ENCODE assay signal across 22 mouse cellular contexts in genomic region chr5:133576595-133576994, GRCm38 (mm10).
DNase-seq lines count a peak whose midpoint lies in the region; ATAC-seq and TF ChIP-seq lines count a peak whose summit lies in the region.
"Had no signal": no experiment of that assay in that cellular context is flagged by ENCODE, and none has a peak within 500 bp of the region (broad histone marks: within the 10 kb centered on the region; RNA-seq: fewer than 3 reads in every experiment).

No protein-coding gene starts in this region.

- H3K4me2 ChIP-seq in kidney, embryonic 14.5 days (replicated peaks; ENCODE audit: low read depth, low read length): no peak overlapping the region
- no peak overlapping the region for H3K4me2 ChIP-seq in intestine, embryonic 16.5 days (ENCODE audit: low read depth, low read length)
- H3K4me2 ChIP-seq: embryonic facial prominence, embryonic 13.5 days; forebrain, embryonic 13.5 days; heart, embryonic 12.5 days; hindbrain, embryonic 14.5 days had no signal

- no peaks in the 10 kb centered on the region for H3K36me3 ChIP-seq in kidney, embryonic 14.5 days (ENCODE audit: control insufficient read depth, insufficient read depth, low read length)
- H3K36me3 ChIP-seq in intestine, embryonic 16.5 days (ENCODE audit: control insufficient read depth, insufficient read depth, low read length): no peaks in the 10 kb centered on the region
- H3K36me3 ChIP-seq: embryonic facial prominence, embryonic 13.5 days; heart, embryonic 12.5 days; hindbrain, embryonic 10.5 days had no signal

- H3K9me3 ChIP-seq in kidney, embryonic 14.5 days (ENCODE audit: control insufficient read depth, low read length): no peaks in the 10 kb centered on the region
- 0 out of 2 replicates have a peak, but pooled peaks cover 4% of the 10 kb centered on the region for H3K9me3 ChIP-seq in intestine, embryonic 16.5 days (ENCODE audit: control insufficient read depth, low read length)
- H3K9me3 ChIP-seq: embryonic facial prominence, embryonic 13.5 days; heart, embryonic 12.5 days; hindbrain, embryonic 10.5 days had no signal

- ATAC-seq in kidney, embryonic 14.5 days (ENCODE audit: low FRiP score, low TSS enrichment): 0 out of 2 replicates have a peak, but pooled peaks have one; percentile 49
- peak; percentile 86 for ATAC-seq in intestine, embryonic 16.5 days
- ATAC-seq: forebrain, embryonic 13.5 days; forebrain, postnatal 0 days; Patski had no signal

- H3K9ac ChIP-seq in kidney, embryonic 14.5 days (ENCODE audit: low read depth, low read length): no peak overlapping the region
- no peak overlapping the region for H3K9ac ChIP-seq in intestine, embryonic 16.5 days (ENCODE audit: low read depth, low read length)
- H3K9ac ChIP-seq: embryonic facial prominence, embryonic 13.5 days; forebrain, embryonic 13.5 days; forebrain, postnatal 0 days; heart, embryonic 12.5 days; hindbrain, embryonic 14.5 days had no signal

- DNase-seq in kidney, postnatal 25 days: no peak
- peak; percentile 27 for DNase-seq in brain, embryonic 14.5 days (ENCODE audit: low read depth)
- peak; percentile 34 for DNase-seq in retina, postnatal 1 day
- no peak for DNase-seq in right cerebral cortex, adult 18-20 months
- no peak for DNase-seq in layer of hippocampus, adult 9-10 months (ENCODE audit: low spot score)
- DNase-seq in Muller cell, postnatal 12 days (ENCODE audit: inconsistent ontology term): no peak
- DNase-seq: adrenal gland, adult 8-10 months; adrenal gland, postnatal 36 days; cerebellum, adult 11-12 months; cerebellum, adult 9-10 months; cerebellum, postnatal 25 days; forebrain, postnatal 0 days; gastrocnemius, adult 2 months; gastrocnemius, postnatal 25 days had no signal

- no peaks in the 10 kb centered on the region for H3K27me3 ChIP-seq in kidney, embryonic 14.5 days (ENCODE audit: control insufficient read depth, insufficient read depth, low read length)
- H3K27me3 ChIP-seq in intestine, embryonic 16.5 days (replicated peaks; ENCODE audit: control insufficient read depth, insufficient read depth, low read length): no peaks in the 10 kb centered on the region
- H3K27me3 ChIP-seq: embryonic facial prominence, embryonic 13.5 days; forebrain, embryonic 13.5 days; heart, embryonic 12.5 days; Patski had no signal

- no peak for TF ChIP-seq CTCF in brain, embryonic 14.5 days (IDR thresholded peaks at IDR 0.05; ENCODE audit: borderline replicate concordance, extremely low read depth, insufficient read depth, insufficient read length)

- H3K4me1 ChIP-seq in kidney, embryonic 14.5 days (ENCODE audit: control insufficient read depth, insufficient read depth, low read length): no peaks in the 10 kb centered on the region
- no peaks in the 10 kb centered on the region for H3K4me1 ChIP-seq in intestine, embryonic 16.5 days (ENCODE audit: control insufficient read depth, insufficient read depth, low read length)
- H3K4me1 ChIP-seq: embryonic facial prominence, embryonic 13.5 days; forebrain, embryonic 13.5 days; heart, embryonic 12.5 days; hindbrain, embryonic 10.5 days had no signal

- no peak overlapping the region for H3K4me3 ChIP-seq in kidney, embryonic 14.5 days (ENCODE audit: low read length)
- H3K4me3 ChIP-seq in intestine, embryonic 16.5 days (ENCODE audit: low read length): no peak overlapping the region
- H3K4me3 ChIP-seq: embryonic facial prominence, embryonic 13.5 days; forebrain, embryonic 13.5 days; gastrocnemius, adult 2 months; heart, embryonic 12.5 days; hindbrain, embryonic 10.5 days had no signal

- no peak overlapping the region for H3K27ac ChIP-seq in kidney, embryonic 14.5 days (ENCODE audit: low read depth, low read length)
- no peak overlapping the region for H3K27ac ChIP-seq in intestine, embryonic 16.5 days (ENCODE audit: low read length)
- H3K27ac ChIP-seq: embryonic facial prominence, embryonic 13.5 days; forebrain, embryonic 13.5 days; gastrocnemius, adult 2 months; hindbrain, embryonic 10.5 days; hindbrain, embryonic 14.5 days had no signal

- TF ChIP-seq POLR2A in brain, embryonic 14.5 days (IDR thresholded peaks at IDR 0.05; ENCODE audit: borderline replicate concordance, extremely low read depth, insufficient read depth, insufficient read length, poor library complexity, severe bottlenecking): no peak

- whole genome bisulfite sequencing in kidney, embryonic 14.5 days: 40% methylated on average over 6 of the region's 6 CpGs
- WGBS in intestine, embryonic 16.5 days: 60% methylated on average over 6 of the region's 6 CpGs

Comparison
In these comparisons a context has a peak if more than half of its experiments do, and no peak if none do; other contexts are left out.
1. DNase-seq: peak in brain, embryonic 14.5 days (single experiment) and retina, postnatal 1 day (single experiment); none in kidney, postnatal 25 days (0 of 2), right cerebral cortex, adult 18-20 months (single experiment), layer of hippocampus, adult 9-10 months (single experiment) and Muller cell, postnatal 12 days (single experiment).